Mouse (Mus musculus) adrenal gland, adult 18-20 months (tissue): Measurements from ENCODE around the gene Peli1. TPM values are rescaled to one million over a fixed set of nuclear protein-coding genes. Genes with fewer than 3 reads are reported as not detected.

Experiments used
- DNase-seq, 2 experiments: peaks; one replicate each; pipeline ENCODE4 v3.0.0; 2021 to 2022; ENCODE audit warnings: low spot score in 2 of 2
- long read RNA-seq, 2 experiments: library from polyadenylated mRNA; stranded (forward); transcript quantifications; one replicate each; pipeline ENCODE4 v2.0.0; 2021
- total RNA-seq, 2 experiments: library from RNA; stranded (reverse); gene quantifications; 1 replicate in 1 of 2; 2 replicates in 1 of 2; pipeline ENCODE4 v1.2.3; 2021

Peli1 gene
- total RNA-seq: 10 to 100 TPM; 16.1 to 18.3 TPM
- long read RNA-seq, experiment 1, transcript Peli1-201 (7 exons, 3,514 nt): major isoform, 7 of 7 reads
- long read RNA-seq, experiment 1, partial matches to known transcripts: 0 of 7 reads
- long read RNA-seq, experiment 1, other reads (novel, unspliced or antisense): 0 of 7 reads
- long read RNA-seq, experiment 2, transcript Peli1-201 (7 exons, 3,514 nt): major isoform, 14 of 16 reads
- long read RNA-seq, experiment 2, partial matches to known transcripts: 1 of 16 reads
- long read RNA-seq, experiment 2, other reads (novel, unspliced or antisense): 0 of 16 reads

DNA sequence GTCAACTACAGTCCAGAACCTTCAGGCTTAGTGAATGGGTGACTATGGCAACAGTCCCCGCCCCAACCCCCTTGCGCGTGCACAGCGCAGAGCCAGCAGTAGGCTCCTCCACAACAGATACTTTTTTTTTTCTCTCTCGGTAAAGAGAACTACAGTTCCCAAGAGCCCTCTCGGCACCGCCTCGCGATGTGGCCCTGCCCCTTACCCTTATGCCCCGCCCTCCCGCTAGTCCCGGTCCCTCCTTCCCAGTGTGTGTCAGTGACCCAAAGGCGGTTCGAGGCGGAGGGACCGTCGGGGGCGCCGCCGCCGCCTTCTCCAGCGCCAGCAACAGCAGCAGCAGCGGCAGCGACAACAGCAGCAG is at the start of gene Peli1:
Peli1 (plus strand) TSS at position 225 of the 361 bp plus-strand sequence.
- peak; percentile 96 to 98 for DNase-seq

GRCm38 (mm10) chr11:21042590-21042989 is 48.5 kb upstream of the Peli1 start:
- DNase-seq: no peak

- DNase-seq: no peak
These were observed 44.9 kb upstream of the Peli1 start for GRCm38 (mm10) chr11:21046188-21046587.

- no peak for DNase-seq
These were observed 43.2 kb upstream of the Peli1 start for GRCm38 (mm10) chr11:21047921-21048320.

GRCm38 (mm10) chr11:21051716-21052115 is 39.4 kb upstream of the Peli1 start:
- DNase-seq: no peak

- no peak for DNase-seq
These were observed 36.5 kb upstream of the Peli1 start for GRCm38 (mm10) chr11:21054587-21054986.

- DNase-seq: no peak
These were observed 34.8 kb upstream of the Peli1 start for GRCm38 (mm10) chr11:21056109-21056850.

- DNase-seq: no peak
These were observed 33.3 kb upstream of the Peli1 start for GRCm38 (mm10) chr11:21057511-21058414.

GRCm38 (mm10) chr11:21058415-21058781 is 32.7 kb upstream of the Peli1 start:
- DNase-seq: no peak

DNA sequence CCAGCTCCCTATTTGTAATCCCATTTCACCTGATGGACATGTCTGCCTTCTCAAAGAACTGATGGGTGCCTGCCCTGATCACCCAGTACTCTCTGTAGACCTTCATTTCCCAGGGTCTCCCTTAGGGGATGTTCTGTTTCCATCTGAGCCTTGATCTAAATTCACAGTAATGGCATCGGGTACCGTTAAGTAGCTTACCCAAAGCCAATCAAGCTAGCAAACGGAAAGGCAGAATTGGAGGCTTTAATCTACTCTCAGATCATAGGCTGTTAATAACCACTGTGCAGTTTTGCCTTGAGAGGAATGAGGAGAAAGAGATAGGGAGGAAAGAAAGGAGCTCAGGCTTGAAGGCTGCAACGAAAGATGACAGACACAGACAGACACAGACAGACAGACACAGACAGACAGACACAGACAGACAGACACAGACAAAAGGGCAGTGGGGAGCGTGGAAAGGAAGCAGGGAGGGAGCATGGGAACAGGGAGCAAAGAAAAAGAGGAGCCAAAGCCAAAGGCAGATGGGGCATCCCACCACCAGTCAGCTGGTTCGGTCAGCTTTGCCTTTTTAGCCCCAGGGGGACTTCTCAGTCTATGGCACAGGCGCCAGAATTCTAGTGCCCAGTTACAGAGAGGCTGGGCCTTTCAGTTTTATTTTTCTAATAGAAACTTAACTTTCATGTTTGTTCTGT is 30.6 kb upstream of the Peli1 start:
- DNase-seq: no peak

- DNase-seq: no peak
These were observed 30.1 kb upstream of the Peli1 start for GRCm38 (mm10) chr11:21061075-21061403.

GRCm38 (mm10) chr11:21061431-21061830 is 29.7 kb upstream of the Peli1 start:
- DNase-seq: no peak

- no peak for DNase-seq
These were observed 29.0 kb upstream of the Peli1 start for GRCm38 (mm10) chr11:21062071-21062470.

GRCm38 (mm10) chr11:21063271-21063670 is 27.8 kb upstream of the Peli1 start:
- no peak for DNase-seq

GRCm38 (mm10) chr11:21079400-21079799 is 11.7 kb upstream of the Peli1 start:
- DNase-seq: no peak

DNA sequence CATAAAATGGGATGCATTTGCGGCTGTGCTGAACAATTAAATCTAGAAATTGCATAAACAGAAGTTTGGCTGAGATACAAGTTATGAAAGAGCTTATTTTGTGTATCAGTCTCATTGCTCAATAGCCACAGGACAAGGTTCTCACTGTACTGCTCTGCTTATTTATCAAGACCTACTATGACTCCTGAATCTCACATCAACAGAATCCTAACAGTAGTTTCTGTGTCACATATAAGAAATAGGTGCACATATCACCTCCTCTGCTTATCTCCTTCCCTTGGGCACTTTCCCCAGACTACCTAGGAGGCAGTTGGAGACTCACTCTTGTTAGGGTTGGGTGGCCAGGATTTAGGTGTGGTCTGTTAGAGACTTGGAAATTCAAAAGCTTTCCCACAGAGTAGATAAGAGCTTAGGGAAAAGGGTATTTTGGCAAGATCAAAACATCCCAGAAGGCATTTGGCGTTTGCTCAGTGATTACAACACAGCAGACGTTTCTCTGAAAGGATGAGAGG is 11.2 kb upstream of the Peli1 start:
- no peak for DNase-seq

- DNase-seq: no peak
These were observed 9.9 kb upstream of the Peli1 start for GRCm38 (mm10) chr11:21081169-21081568.

DNA sequence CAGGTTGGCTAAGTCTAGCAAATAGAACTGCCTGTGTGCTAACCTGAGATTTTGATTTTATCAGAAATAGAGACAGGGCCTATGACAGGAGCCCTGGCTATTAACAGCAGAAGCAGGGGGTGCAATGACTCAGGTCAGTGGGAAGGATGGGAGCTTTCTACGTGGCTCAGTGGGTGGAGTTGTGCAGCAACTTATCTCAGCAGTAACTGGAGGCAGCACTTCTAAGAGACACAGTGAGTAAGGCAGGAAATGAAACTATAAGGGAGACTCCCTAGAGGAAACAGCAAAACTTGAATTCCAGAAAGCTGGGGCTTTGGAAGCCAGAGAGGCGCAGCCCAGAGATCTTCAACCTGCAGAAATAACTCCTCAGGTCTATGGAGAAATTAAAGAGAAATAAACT is 8.4 kb upstream of the Peli1 start:
- no peak for DNase-seq

DNA sequence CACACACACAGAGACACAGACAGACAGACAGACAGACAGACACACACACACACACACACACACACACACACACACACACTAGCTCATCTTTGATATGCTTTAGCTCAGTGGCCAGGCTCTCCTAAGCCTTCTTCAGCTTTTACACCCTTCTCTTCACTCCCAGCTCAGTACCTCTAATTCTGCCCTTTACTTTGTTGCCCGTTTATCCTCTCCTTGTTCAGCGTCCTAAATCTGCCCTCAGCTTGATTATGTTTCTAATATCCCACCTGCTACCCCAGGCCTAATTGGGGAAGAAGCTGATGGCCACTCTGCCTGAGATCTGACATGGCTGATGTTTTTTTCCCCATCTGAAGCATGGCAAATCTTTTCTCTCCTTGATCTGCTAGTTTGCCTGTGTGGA is 2.7 kb upstream of the Peli1 start:
- no peak for DNase-seq

DNA sequence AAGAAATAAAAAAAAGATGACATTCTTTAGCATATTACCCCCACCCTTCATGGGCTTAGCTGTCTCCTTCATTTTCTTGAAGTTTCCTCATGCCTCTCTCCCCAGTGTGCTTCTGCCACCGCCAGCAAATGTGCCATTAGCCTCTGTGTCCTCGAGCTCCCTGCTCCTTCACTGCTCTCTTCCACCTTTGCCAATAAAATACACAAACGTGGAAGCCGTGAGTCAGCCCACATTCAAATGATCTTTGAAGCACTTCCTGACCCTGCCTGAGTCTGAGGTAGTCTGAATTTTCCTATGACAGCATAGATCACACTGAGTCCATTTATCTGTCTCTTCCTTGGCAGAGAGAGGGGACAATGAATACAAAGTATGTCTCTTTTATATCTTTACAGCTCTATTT is 1.5 kb upstream of the Peli1 start:
- no peak for DNase-seq
